8 mouse cellular contexts compared by ENCODE assay signal in the genomic region with DNA sequence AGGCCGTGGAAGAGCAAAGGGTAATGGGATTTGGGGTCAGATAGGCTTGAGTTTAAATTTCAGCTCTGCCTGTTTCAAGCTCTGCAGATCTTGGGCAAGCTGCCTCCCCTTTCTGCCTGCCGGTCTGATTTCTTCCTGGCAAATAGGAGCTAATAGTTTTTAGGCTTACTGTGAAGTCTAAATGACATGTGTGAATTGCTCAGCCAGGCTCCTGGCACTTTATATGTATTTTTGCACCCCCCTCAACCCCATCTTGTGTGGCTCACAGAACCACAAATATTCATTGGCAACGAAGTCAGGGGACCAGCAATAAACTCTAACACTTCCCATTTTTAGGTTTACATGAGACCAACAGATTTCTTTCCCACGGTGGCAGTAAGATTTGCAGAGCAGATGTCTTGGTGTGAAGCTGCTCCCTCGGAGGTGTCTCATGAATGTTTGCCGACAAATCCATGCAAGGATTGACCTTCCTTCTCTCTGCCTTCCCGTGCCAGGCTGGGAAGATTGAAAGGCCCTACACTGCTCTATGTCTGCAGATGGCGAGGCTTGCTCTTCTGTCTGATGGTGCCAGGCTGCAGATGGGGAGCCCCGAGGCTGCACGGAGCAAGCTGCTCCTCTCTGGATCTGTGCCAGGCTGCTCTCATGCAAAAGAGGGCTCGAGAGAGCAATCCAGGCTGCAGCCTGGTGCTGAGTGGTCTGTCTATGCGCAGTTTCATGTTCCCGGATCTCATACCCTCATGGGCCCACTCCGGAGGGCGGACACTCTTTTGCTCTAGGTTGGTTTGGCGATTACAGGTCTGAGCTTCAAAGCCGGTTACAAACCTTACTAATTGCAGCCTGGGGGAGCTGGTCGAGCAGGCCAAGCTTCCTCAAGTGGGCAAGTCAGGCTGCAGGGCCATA. TPM values are rescaled to one million over a fixed set of nuclear protein-coding genes. Genes with fewer than 3 reads are reported as not detected.
DNase-seq lines count a peak whose midpoint lies in the region.

No protein-coding gene starts in this region.

- DNase-seq in thymus, postnatal 14 days: peak; percentile 35
- DNase-seq in thymus, postnatal 0 days (ENCODE audit: low spot score): no peak
- peak; percentile 67 to 92 for DNase-seq in cerebellum, postnatal 4 days (ENCODE audit: low spot score in 2 of 2)
- DNase-seq in heart, postnatal 4 days: peak; percentile 39
- DNase-seq in layer of hippocampus, postnatal 14 days (ENCODE audit: low spot score in 2 of 2): peak; percentile 80 to 92
- DNase-seq in lung, postnatal 10 days: peak; percentile 57
- peak; percentile 36 to 45 for DNase-seq in right cerebral cortex, postnatal 36 days (ENCODE audit: low spot score in 2 of 2)
- no peak for DNase-seq in urinary bladder, adult 2 months (ENCODE audit: low spot score)

RNA-seq across cellular contexts. Expression of a gene that starts 23.0 kb away (rescaled TPM):
- polyA plus RNA-seq in thymus, postnatal 0 days (2015; fragmentation: Nextera tagmentation; extraction: Ambion mirVana): 14.7 and 18.0 TPM in 2 replicates
- 10 to 100 TPM; 64.1 to 69.4 TPM for total RNA-seq in heart, postnatal 4 days (2021)
- 10 to 100 TPM; 24.4 to 26.5 TPM for total RNA-seq in layer of hippocampus, postnatal 14 days (2021)
- polyA plus RNA-seq in urinary bladder, adult 2 months (2012; rRNA removed): 56.4 and 57.0 TPM in 2 replicates

RNA-seq across cellular contexts. Expression of a gene that starts 57.4 kb away (rescaled TPM):
- polyA plus RNA-seq in thymus, postnatal 0 days (2015; fragmentation: Nextera tagmentation; extraction: Ambion mirVana): 0.32 and 0.49 TPM in 2 replicates
- under 1 TPM; 0.19 to 0.25 TPM for total RNA-seq in heart, postnatal 4 days (2021)
- under 1 TPM; 0.30 to 0.57 TPM for total RNA-seq in layer of hippocampus, postnatal 14 days (2021)
- polyA plus RNA-seq in urinary bladder, adult 2 months (2012; rRNA removed): 0.21 and 0.24 TPM in 2 replicates

RNA-seq across cellular contexts. Expression of a gene that starts 57.7 kb away (rescaled TPM):
- 55.2 and 62.3 TPM in 2 replicates for polyA plus RNA-seq in thymus, postnatal 0 days (2015; fragmentation: Nextera tagmentation; extraction: Ambion mirVana)
- total RNA-seq in heart, postnatal 4 days (2021): 10 to 100 TPM; 28.2 to 31.1 TPM
- 10 to 100 TPM; 23.8 to 26.3 TPM for total RNA-seq in layer of hippocampus, postnatal 14 days (2021)
- 32.1 and 33.0 TPM in 2 replicates for polyA plus RNA-seq in urinary bladder, adult 2 months (2012; rRNA removed)

Comparison
In these comparisons a context has a peak if more than half of its experiments do, and no peak if none do; other contexts are left out.
1. DNase-seq: peak in thymus, postnatal 14 days (single experiment), cerebellum, postnatal 4 days (2 of 2), heart, postnatal 4 days (single experiment), layer of hippocampus, postnatal 14 days (2 of 2), lung, postnatal 10 days (single experiment) and right cerebral cortex, postnatal 36 days (2 of 2); none in thymus, postnatal 0 days (single experiment) and urinary bladder, adult 2 months (single experiment).